Mouse (Mus musculus): ENCODE measurements around the gene Lars2. TPM values are rescaled to one million over a fixed set of nuclear protein-coding genes. Genes with fewer than 3 reads are reported as not detected.

The Lars2 gene
- polyA plus RNA-seq, 1 experiment from 2014 or later, result 749 TPM

GRCm38 (mm10) chr9:123505598-123505997 lies 138.9 kb downstream of the Lars2 start:
- WGBS, result 85% methylated on average over 1 of the region's 1 CpGs
- no peaks in the 10 kb centered on the region for H3K9me3 ChIP-seq
- no peak for DNase-seq (ENCODE audit: low spot score)
- H3K36me3 ChIP-seq (replicated peaks), result peaks cover 45% of the 10 kb centered on the region
- no peak overlapping the region for H3K27ac ChIP-seq (replicated peaks)
- H3K4me1 ChIP-seq, result no peaks in the 10 kb centered on the region
- no peaks in the 10 kb centered on the region for H3K27me3 ChIP-seq (replicated peaks; ENCODE audit: low read depth, poor library complexity, severe bottlenecking)
- no peak overlapping the region for H3K4me3 ChIP-seq

GRCm38 (mm10) chr9:123506270-123507146 lies 139.8 kb downstream of the Lars2 start:
- no peak for DNase-seq (ENCODE audit: low spot score)
- Histone ChIP-seq H3K4me1 (no peaks in the 10 kb centered on the region), H3K27me3 (replicated peaks; ENCODE audit: low read depth, poor library complexity, severe bottlenecking) (no peaks in the 10 kb centered on the region), H3K4me3 (no peak overlapping the region), H3K9me3 (no peaks in the 10 kb centered on the region), H3K27ac (replicated peaks) (no peak overlapping the region), H3K36me3 (replicated peaks) (peaks cover 45% of the 10 kb centered on the region)
- 86% methylated on average over 4 of the region's 4 CpGs for WGBS

GRCm38 (mm10) chr9:123507380-123507779 lies 140.7 kb downstream of the Lars2 start:
- 89% methylated on average over 2 of the region's 2 CpGs for WGBS
- Histone ChIP-seq H3K9me3 (no peaks in the 10 kb centered on the region), H3K27ac (replicated peaks) (no peak overlapping the region), H3K4me1 (no peaks in the 10 kb centered on the region), H3K27me3 (replicated peaks; ENCODE audit: low read depth, poor library complexity, severe bottlenecking) (no peaks in the 10 kb centered on the region), H3K4me3 (no peak overlapping the region), H3K36me3 (replicated peaks) (peaks cover 50% of the 10 kb centered on the region)
- no peak for DNase-seq (ENCODE audit: low spot score)

- Histone ChIP-seq H3K27me3 (replicated peaks; ENCODE audit: low read depth, poor library complexity, severe bottlenecking) (no peaks in the 10 kb centered on the region), H3K27ac (replicated peaks) (no peak overlapping the region), H3K9me3 (no peaks in the 10 kb centered on the region), H3K36me3 (replicated peaks) (peaks cover 51% of the 10 kb centered on the region), H3K4me3 (no peak overlapping the region), H3K4me1 (no peaks in the 10 kb centered on the region)
- WGBS, result 85% methylated on average over 2 of the region's 2 CpGs
- no peak for DNase-seq (ENCODE audit: low spot score)
Observed at GRCm38 (mm10) chr9:123508986-123509385, 142.3 kb downstream of the Lars2 start.

- Histone ChIP-seq H3K4me1 (no peaks in the 10 kb centered on the region), H3K36me3 (replicated peaks) (peaks cover 56% of the 10 kb centered on the region), H3K9me3 (no peaks in the 10 kb centered on the region), H3K27me3 (replicated peaks; ENCODE audit: low read depth, poor library complexity, severe bottlenecking) (no peaks in the 10 kb centered on the region), H3K4me3 (no peak overlapping the region), H3K27ac (replicated peaks) (no peak overlapping the region)
- no peak for DNase-seq (ENCODE audit: low spot score)
- WGBS, result 90% methylated on average over 8 of the region's 8 CpGs
Observed at GRCm38 (mm10) chr9:123509638-123510604, 143.2 kb downstream of the Lars2 start.

GRCm38 (mm10) chr9:123510926-123511325 lies 144.2 kb downstream of the Lars2 start:
- Histone ChIP-seq H3K27me3 (replicated peaks; ENCODE audit: low read depth, poor library complexity, severe bottlenecking) (no peaks in the 10 kb centered on the region), H3K4me1 (no peaks in the 10 kb centered on the region), H3K4me3 (no peak overlapping the region), H3K36me3 (replicated peaks) (peaks cover 54% of the 10 kb centered on the region), H3K27ac (replicated peaks) (no peak overlapping the region), H3K9me3 (no peaks in the 10 kb centered on the region)
- WGBS, result 96% methylated on average over 5 of the region's 5 CpGs
- no peak for DNase-seq (ENCODE audit: low spot score)

Other genes with a start within 250 kb of the Lars2 start
- 0.15 TPM in 1 of 2 replicates, not detected in the other for gene Clec3b, start 216.0 kb upstream of the Lars2 start, polyA plus RNA-seq (2016; fragmentation: Nextera tagmentation; extraction: Ambion mirVana)
- gene Cdcp1, start 150.9 kb upstream of the Lars2 start, polyA plus RNA-seq (2016; fragmentation: Nextera tagmentation; extraction: Ambion mirVana), result 5.5 and 6.0 TPM in 2 replicates
- 4.6 and 5.0 TPM in 2 replicates for gene Tmem158, start 106.2 kb upstream of the Lars2 start, polyA plus RNA-seq (2016; fragmentation: Nextera tagmentation; extraction: Ambion mirVana)
- gene Limd1, start 111.8 kb downstream of the Lars2 start, polyA plus RNA-seq (2016; fragmentation: Nextera tagmentation; extraction: Ambion mirVana), result 52.1 and 60.8 TPM in 2 replicates
- gene Sacm1l, start 162.8 kb downstream of the Lars2 start, polyA plus RNA-seq (2016; fragmentation: Nextera tagmentation; extraction: Ambion mirVana), result 44.0 and 44.4 TPM in 2 replicates

All from embryonic facial prominence, embryonic 10.5 days (tissue).